Mouse (Mus musculus): ENCODE measurements around the gene Glis1. TPM values are rescaled to one million over a fixed set of nuclear protein-coding genes. Genes with fewer than 3 reads are reported as not detected.
A peak's percentile ranks its signal among the peaks of the same experiment; 100 is the strongest.

The Glis1 gene
- total RNA-seq, 2 experiments from 2014 or later: 0.17 to 0.31 TPM

DNA sequence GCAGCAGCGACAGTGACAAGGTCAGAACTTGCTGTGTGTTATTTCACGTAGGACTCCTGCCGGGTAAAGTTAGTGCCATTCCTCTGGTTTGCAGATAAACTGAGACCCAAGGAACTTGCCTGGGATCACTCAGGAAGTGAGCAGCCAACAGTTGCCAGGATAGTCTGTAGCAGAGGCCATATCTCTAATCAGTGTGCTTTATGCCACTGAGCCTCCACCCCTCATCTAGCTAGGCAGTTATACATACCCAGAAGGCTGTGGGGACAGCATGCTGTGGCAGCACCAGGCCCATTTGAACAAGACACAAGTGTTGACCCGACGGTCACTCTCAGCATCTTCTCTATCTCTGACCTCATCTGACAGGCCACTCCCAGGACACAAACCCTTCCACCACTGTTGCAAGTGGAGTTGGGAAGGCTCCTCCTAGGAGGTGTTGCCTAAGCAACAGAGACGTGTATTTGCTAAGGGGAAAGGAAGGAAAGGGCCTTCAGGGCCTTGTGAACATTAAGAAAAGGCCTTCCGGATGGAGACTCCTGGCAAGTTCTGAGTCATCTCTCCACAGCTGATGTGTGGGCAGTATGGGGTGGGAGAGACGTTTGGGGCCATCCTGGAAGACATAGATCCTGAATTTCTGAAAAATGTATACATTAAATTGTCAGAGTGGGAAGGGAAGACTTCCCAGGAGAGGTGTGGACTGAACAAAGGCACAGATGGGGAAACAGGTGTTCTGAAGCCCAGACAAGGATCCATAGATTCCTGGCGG, 177.7 kb downstream of the Glis1 start:
- intact Hi-C loops (cut with DNase I): no loop called here
- no peak for DNase-seq

DNA sequence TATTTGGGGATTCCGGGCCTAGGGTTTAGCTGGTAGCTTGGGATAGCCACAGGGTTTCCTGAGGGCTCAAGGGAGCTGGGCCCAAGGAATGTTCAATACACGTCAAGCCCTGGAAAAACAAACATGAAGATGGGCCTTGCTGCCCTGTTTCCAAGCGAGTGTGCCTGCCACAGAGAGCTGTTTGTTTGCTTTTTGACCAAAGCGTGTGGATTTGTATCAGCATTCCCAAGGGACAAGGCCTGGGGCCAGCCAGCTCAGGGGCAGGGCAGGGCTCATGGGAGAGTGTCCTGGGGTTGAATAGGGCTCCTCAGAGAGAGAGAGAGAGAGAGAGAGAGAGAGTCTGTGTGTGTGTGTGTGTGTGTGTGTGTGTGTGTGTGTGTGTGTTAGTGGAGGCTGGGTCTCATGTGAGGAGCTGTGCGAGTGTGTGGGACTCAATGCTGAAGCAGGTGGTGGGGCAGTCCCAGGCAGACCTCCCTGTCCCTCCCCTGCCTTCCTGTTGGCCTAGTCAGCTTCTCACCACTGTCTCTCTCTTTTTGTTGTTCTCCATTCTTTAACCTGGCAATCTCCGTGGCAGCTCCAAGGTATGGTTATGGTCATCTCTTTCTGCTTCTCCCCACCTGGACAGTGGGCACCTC, 183.3 kb downstream of the Glis1 start:
- DNase-seq: no peak
- intact Hi-C loops (cut with DNase I): no loop called here

DNA sequence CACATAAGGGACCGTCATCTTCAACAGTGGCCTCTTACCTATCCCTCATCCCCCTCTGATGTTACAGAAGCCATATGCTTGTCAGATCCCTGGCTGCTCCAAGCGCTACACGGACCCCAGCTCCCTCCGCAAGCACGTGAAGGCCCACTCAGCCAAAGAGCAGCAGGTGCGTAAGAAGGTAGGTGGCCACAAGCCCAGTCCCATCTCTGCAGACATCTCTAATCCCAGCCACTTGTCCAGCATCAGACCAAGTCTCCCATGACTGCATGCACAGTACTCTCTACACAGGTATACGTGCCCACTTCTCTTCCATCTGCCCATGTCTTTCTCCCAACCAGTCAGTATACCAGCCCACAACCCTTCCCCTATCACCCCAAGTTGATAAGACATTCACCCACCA, 185.1 kb downstream of the Glis1 start:
- intact Hi-C loops (cut with DNase I): no loop called here
- no peak for DNase-seq

DNA sequence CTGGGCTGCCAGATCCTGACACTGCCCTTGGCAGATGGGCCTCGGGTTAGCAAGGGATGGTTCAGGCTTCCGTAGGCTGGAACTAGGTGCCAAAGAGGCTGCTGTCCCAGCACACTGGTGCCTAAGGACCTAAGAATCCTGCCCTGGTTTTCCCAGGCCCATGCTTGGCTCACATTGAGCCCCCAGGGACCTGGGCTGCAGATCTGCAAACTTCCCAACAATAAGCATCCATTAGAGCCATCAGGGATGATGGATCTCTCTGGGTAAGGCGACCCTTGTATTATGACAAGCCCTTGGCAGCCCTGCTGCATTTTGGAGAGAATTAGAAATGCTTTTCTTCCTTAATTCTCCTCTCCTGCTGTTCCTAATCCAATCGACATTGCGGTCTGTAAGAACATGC, 187.0 kb downstream of the Glis1 start:
- DNase-seq: no peak
- intact Hi-C loops (cut with DNase I): no loop called here

DNA sequence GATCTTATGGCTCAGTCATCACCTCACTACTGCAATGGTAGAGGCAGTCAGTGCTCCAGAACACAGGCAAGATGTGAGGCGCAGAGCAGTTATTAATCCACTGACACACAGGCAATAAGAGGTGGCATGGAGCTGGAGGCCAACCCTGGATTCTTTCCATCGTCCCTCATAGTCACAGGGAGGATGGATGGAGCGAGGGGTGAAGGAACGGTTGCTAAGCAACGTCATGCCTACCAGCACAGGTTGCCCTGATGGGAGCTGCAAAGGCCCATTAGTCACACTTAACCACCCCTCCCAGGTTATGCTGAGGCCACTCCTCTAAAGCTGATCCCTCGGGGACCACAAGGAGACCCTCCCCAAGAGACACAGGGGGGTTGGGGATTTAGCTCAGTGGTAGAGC, 187.9 kb downstream of the Glis1 start:
- intact Hi-C loops (cut with DNase I): no loop called here

DNA sequence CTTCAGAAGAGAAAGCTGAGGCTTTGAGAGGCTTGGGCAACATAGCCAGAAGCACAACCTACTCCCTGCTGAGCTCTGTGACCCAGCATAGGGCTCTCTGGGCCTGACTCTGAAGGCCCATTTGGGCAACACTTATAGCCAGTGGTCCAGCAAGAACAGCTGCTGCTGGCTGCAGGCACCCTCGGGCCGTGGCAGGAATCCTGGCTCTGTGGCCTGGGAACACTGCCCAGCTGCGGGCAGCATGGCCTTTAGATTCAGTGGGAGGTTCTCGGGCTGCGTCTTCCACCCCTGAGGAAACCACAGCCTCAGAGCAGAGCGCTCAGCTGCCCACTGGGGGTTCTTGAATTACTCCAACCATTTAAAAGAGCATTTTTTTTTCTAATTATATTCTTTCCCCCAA, 189.5 kb downstream of the Glis1 start:
- DNase-seq: peak in 1 of 2 experiments; percentile 18
- intact Hi-C loops (cut with DNase I): no loop called here

More for the DNA sequence above, 187.9 kb downstream of the Glis1 start:
- no peak for DNase-seq

DNA sequence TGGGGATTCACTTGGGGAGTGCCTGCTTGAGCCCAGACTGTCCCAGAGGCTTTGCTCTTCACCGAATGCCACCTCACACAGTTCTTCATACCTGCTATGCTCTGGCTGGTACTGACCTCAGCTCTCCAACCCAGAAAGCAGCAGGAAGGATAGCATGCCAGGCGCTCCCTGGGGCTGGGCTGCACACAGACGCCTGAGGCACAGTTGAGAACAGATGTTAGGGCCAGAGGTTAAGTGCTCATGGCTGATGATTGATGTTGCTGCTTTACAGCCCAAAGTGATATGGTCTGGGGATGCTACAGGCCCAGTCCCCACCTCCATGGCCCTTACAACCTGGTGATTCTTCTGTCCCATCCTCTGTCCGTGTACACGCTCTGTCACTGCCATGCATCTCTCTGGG, 190.6 kb downstream of the Glis1 start:
- intact Hi-C loops (cut with DNase I): no loop called here
- no peak for DNase-seq

- no peak for DNase-seq
Measured at GRCm38 (mm10) chr4:107628226-107628625, 193.8 kb downstream of the Glis1 start.

DNA sequence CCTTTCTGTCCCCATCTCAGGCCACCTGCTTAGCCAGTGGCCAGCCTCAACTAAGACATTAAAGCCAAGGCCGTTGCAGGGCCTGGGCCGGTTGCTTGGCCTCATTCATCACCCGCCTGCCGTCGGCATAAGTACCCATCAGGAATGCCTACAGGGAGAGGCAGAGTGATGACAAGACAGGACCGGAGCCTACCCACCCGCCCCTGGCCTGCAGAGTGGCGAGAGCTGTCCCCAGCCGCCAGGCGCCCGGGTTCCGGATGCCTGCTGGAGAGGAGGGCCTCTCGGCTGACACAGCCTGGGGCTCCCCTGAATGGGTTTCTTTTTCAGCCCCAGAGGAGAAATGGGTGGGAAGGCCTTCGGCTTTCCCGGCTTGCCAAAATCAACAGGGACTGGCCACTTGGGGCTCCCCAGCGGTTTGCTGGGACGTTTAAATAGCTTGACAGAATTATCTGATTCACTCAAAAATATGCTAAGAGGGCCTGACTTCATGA, 194.6 kb downstream of the Glis1 start:
- intact Hi-C loops (cut with DNase I): no loop called here

More at GRCm38 (mm10) chr4:107628226-107628625, 193.8 kb downstream of the Glis1 start:
- intact Hi-C loops (cut with DNase I): no loop called here

GRCm38 (mm10) chr4:107634631-107635030, 200.2 kb downstream of the Glis1 start:
- intact Hi-C loops (cut with DNase I): loop anchor here (5.0 kb wide), 1 partner anchor 147 kb away; no protein-coding TSS in a partner anchor
- no peak for DNase-seq

More for the DNA sequence above, 194.6 kb downstream of the Glis1 start:
- peak in 1 of 2 experiments; percentile 16 for DNase-seq

- no peak for DNase-seq
- intact Hi-C loops (cut with DNase I): loop anchor here (5.0 kb wide), 1 partner anchor 149 kb away; no protein-coding TSS in a partner anchor
Measured at GRCm38 (mm10) chr4:107636099-107636498, 201.7 kb downstream of the Glis1 start.

DNA sequence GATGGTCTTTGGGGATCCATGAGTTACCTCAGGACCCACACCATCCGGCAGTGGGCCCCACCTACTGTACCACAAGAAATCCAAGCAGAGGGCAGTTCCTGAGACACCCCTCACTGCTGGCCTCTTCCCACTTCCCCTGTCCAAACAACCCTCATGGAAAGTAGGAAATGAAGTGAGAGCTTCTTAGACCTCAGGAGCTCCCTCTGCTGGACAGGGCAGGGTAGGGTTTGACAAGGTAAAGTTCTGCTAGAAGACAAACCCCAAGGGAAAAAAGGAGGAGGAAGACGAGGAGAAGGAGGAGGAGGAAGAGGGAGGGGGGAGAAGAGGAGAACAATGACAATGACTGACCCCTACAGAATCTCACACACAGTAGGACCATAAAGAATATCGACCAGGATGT, 203.3 kb downstream of the Glis1 start:
- intact Hi-C loops (cut with DNase I): loop anchor here (5.0 kb wide), 1 partner anchor 150 kb away; no protein-coding TSS in a partner anchor
- DNase-seq: peak; percentile 20 to 36

GRCm38 (mm10) chr4:107638303-107638702, 203.9 kb downstream of the Glis1 start:
- intact Hi-C loops (cut with DNase I): loop anchor here (5.0 kb wide), 1 partner anchor 151 kb away; no protein-coding TSS in a partner anchor
- DNase-seq: no peak

DNA sequence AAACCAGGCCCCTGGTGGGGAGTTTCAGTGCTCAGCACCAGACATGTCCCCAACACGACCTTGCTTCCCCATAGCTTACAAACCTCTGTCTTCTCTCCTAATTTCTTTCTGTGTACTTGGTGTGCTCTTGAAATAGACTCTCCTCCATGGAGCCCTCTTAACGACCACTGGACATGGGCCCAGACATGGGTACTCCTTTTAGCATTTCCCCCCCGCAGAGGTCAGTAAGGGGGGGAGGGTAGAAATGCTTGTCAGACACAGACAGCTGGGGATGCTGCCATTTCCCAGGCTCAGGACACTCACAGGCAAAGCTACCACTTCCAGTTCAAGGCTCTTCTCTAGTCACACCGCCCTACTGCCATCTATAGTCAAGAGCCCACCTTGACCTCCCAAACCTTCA, 207.2 kb downstream of the Glis1 start:
- intact Hi-C loops (cut with DNase I): no loop called here
- DNase-seq: no peak

GRCm38 (mm10) chr4:107648959-107649485, 214.6 kb downstream of the Glis1 start:
- DNase-seq: no peak
- intact Hi-C loops (cut with DNase I): no loop called here

DNA sequence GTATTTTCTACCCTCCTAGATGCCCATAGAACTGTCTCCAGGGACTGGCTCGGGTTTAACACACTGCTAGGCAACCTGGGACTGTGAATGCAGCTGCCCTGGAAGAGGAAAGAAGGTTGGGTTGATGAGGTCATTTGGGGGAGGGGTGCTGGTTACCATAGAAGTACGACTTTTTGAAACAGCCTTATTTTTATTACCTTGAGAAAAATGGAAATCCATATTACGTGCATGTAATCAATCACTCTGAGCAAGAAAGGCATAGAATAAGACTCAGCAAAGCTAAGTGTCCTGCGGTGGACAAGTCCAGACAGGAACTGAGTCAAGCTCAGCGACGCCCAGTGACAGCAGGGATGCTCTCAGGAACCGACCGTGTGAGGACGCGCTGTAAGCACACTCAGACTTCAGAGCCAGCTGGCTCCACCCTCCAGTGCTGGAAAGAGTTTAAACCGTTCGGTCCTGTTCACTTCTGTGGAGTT, 216.7 kb downstream of the Glis1 start:
- no peak for DNase-seq
- intact Hi-C loops (cut with DNase I): no loop called here

DNA sequence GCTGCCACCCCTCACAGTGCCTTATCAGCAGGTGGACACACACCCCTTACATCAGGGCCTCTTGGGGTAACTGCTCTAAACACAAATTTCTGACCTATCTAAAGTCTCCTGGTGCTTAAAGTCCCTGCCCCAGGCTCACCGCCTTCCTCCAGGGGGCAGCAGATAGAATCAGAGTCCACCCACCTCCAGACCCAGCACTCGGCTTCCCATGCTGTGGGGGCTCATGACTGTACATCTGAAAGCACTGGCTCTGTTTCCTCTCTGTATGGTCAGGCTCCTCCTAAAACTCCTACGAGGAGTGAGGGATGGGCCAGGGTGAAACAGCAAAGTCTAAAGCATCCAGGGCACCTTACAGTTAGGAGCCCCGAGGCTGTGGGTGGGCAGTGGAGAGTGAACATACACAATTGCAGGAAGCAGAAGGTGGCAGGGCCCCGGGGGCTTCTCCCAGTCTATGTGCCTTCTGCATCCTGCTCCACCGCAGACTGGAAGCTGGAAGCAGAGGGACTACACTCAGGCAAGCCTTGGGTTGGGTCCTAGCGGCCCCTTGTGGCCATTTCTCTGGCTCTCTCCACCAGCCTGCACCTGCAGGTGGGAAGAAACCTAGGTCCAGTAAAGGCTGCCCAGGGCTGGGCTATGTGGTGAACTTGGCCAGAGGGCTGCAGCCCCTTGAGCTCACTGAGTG, 218.3 kb downstream of the Glis1 start:
- intact Hi-C loops (cut with DNase I): loop anchor here (1.0 kb wide), 1 partner anchor 230 kb away; no protein-coding TSS in a partner anchor
- DNase-seq: peak; percentile 75 to 87

GRCm38 (mm10) chr4:107653280-107653643, 218.9 kb downstream of the Glis1 start:
- intact Hi-C loops (cut with DNase I): loop anchor here (1.0 kb wide), 1 partner anchor 231 kb away; no protein-coding TSS in a partner anchor
- DNase-seq: no peak

DNA sequence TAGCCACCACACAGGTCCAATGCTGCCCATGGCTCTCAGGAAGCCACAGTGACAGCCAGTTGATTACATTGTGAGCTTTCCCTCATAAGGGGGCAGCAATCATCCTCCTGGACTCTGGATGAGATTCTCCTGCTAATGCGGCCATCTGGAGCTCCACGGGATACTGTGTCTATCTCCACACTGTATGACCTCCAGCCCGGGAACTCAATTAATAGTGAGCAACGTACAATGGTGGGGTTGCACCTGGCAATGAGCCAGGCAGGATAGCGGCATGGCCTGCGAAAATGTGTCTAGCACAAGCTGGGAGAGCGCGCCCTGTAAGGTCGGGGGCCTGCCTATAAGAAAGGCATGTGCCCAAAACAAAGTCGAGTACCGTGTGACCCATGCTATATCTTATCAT, 226.3 kb downstream of the Glis1 start:
- intact Hi-C loops (cut with DNase I): no loop called here
- no peak for DNase-seq

GRCm38 (mm10) chr4:107668514-107668913, 234.1 kb downstream of the Glis1 start:
- intact Hi-C loops (cut with DNase I): no loop called here
- DNase-seq: no peak

GRCm38 (mm10) chr4:107670731-107671130, 236.3 kb downstream of the Glis1 start:
- intact Hi-C loops (cut with DNase I): no loop called here
- DNase-seq: no peak

All from heart, postnatal 14 days (tissue).